Mouse (Mus musculus) heart, adult 10 weeks (tissue): ENCODE measurements around the gene Oat. TPM values are rescaled to one million over a fixed set of nuclear protein-coding genes. Genes with fewer than 3 reads are reported as not detected.

Experiments used
- polyA plus RNA-seq: library from polyadenylated mRNA; stranded (reverse); fragments of 350-450 nt; fragmentation: Illumina TruSeq; extraction: RNeasy Lipid Tissue Mini Kit (QIAGEN cat#74804); gene quantifications from one replicate; pipeline ENCODE4 v1.2.3, GENCODE M21; 2014; ENCODE audit warnings: low read depth, low replicate concordance

Gene Oat
- polyA plus RNA-seq, result 276 TPM

DNA sequence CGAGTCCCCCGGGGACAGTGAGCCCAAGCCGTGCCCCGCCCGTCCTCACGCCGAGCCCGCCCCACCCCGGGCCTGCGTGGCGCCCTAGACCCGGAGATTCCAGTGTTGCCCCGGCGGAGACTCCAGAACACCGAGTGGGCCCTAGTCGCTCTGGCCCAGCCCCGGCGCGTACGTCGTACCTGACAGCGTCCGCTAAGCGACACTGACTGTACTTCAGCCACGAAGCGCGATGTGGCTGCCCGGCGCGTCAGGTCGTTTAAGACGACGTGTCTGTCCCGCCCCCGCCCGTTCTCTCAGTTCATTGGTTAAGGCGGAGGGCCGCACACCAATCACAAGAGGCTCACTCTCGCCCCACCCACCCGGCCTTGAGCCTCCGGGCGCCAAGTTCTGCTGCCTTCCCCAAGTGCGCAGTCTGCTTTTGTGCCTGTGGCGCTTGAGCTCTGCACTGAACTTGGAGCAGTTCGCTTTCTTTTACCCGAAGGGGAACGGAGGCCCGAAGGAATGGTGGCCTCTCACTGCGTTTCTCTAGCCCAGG is at the start of gene Oat:
TSS of gene Oat (minus strand) at position 283 of the 535 bp plus-strand sequence.

GRCm38 (mm10) chr7:132610468-132611318 is 34.5 kb upstream of the Oat start, which contains the start of gene Lhpp:
TSS of gene Lhpp (plus strand) at chr7:132610638.

DNA sequence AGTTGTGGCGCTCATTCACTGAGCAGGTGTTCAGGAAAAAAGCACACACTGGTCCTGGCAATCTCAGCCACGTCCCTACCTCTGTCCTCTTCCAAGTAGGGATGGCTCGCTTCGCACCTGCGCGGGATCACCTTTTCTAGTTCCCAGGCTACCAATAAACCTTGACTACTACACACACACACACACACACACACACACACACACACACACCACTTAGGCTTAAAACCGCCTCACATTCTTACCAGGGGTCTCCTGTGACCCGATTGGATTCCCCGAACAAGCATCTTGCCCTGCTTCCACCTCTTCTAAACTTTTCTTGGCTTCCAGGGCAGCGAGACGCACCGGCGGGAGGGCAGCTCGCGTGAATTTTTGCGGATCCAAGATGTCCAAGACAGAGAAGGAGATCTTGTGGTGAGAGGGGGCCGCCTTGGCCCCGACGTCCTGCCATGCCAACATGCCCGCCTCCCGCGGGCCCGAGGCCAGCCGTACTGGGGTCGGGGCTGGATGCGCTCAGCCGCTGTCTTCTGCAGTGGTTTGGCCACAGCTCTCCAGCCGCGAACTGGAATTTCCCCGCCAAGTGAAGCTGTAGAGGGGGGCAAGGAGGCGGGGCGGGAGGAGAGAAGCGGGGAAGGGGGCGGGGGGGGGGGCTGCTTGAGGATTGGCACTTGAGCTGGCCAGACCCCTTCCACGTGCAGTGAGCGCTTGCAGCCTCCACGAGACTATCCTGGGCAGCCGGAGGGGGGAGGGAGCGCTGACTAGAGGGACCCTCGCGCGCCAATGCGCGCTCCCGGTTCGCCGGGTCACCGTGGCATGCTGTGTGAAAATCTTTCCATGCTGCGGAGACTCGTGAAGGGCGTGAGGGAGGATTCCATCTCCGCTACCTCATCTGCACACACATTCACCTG is 23.1 kb upstream of the Oat start, which contains the start of gene Nkx1-2:
TSS of gene Nkx1-2 (minus strand) at position 567 of the 905 bp plus-strand sequence.

Other genes starting within 250 kb of the Oat start
- not detected for gene Nkx1-2, start 23.2 kb upstream of the Oat start, polyA plus RNA-seq
- gene Lhpp, start 34.2 kb upstream of the Oat start, polyA plus RNA-seq, result 22.3 TPM
- gene Fam53b, start 237.5 kb upstream of the Oat start, polyA plus RNA-seq, result 16.5 TPM